Mouse (Mus musculus): ENCODE measurements at regions not wholly inside any gene's neighbourhood (a gene's known extent, or its start where the extent isn't known, plus 50 kb on each side); places are given as distances from the start of the nearest gene placed in this dataset.
A peak's percentile ranks its signal among the peaks of the same experiment; 100 is the strongest.
"Not testable (repeated sequence)": the region's sequence is repeated elsewhere in the genome, so short reads cannot be mapped to it uniquely, and the experiment has no call there.

- DNase-seq (ENCODE audit: low spot score), result not testable (repeated sequence)
These were observed 76.0 kb downstream of the Zfp97 start for GRCm38 (mm10) chr17:17197229-17197628.

- DNase-seq (ENCODE audit: low spot score), result no peak
These were observed 107.9 kb downstream of the Zfp97 start for GRCm38 (mm10) chr17:17229069-17229468.

GRCm38 (mm10) chr17:17234329-17235185 lies 113.3 kb downstream of the Zfp97 start:
- peak; percentile 95 for DNase-seq (ENCODE audit: low spot score)

- DNase-seq (ENCODE audit: low spot score), result peak; percentile 37
These were observed 113.9 kb downstream of the Zfp97 start for GRCm38 (mm10) chr17:17235186-17235482.

All from c-Kit-positive CD71-positive TER-119-positive erythroid progenitor cells, embryonic 14.5 days (primary cell).